Comparison of ENCODE assay signal across 1 mouse cellular context in the genomic region with DNA sequence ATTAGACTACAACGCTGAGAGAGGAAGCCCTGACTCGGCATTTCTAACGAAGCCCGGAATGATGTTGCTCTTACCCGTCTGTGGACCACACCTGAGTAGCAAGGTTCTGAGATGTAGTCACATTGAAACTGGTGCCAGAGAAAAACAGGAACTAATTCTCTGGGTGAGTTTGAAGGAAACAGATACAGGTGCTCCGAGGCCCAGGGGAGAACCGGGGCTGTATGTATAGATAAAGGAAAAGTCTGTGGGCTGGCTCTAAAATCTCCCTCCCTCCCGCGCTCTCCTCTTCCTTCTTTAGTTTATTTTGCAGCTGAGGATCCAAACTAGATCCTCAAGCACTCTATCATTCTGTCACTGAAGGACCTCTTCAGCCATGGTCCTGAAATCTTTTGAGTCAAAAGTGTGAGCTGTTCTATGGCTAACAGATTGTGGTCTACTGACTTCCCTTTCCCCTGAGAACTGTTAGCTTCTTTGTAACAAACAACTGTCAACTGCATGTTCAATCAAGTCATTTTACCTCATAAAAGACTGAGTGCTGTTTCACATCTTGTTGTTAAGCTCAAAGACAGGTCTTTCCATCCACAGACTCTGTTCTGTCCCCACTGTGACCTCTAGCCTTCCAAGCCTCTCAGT.
TF ChIP-seq lines count a peak whose summit lies in the region.

No protein-coding gene starts in this region.

TF ChIP-seq in CH12.LX, 34 proteins besides CTCF, POLR2A, EP300 and RAD21 (continued from another document):
- 0 out of 2 replicates have a peak, but pooled peaks have one; percentile 70 for TF ChIP-seq E2F4 (IDR thresholded peaks at IDR 0.05; ENCODE audit: insufficient replicate concordance, low read depth, low read length)
- TF ChIP-seq BHLHE40 (IDR thresholded peaks at IDR 0.05; ENCODE audit: low read depth, low read length), result peak; percentile 84
- no peak for TF ChIP-seq KAT2A (IDR thresholded peaks at IDR 0.05; ENCODE audit: insufficient replicate concordance, low read length)
